Mouse (Mus musculus) cerebellum, adult 8-10 months (tissue): Measurements from ENCODE around the gene Npas3.

Experiments
- DNase-seq: peaks from one replicate; pipeline ENCODE4 v3.0.0; 2022

Gene Npas3

GRCm38 (mm10) chr12:53882863-53883262 lies 634.4 kb downstream of the Npas3 start:
- DNase-seq = no peak

- DNase-seq = no peak
Measured at GRCm38 (mm10) chr12:53888624-53889023, 640.1 kb downstream of the Npas3 start.

- DNase-seq = no peak
Measured at GRCm38 (mm10) chr12:53895909-53896308, 647.4 kb downstream of the Npas3 start.

GRCm38 (mm10) chr12:53908761-53909160 lies 660.3 kb downstream of the Npas3 start:
- DNase-seq = no peak

GRCm38 (mm10) chr12:53910192-53910591 lies 661.7 kb downstream of the Npas3 start:
- DNase-seq = no peak

- no peak for DNase-seq
Measured at GRCm38 (mm10) chr12:53922153-53922552, 673.7 kb downstream of the Npas3 start.

GRCm38 (mm10) chr12:53948826-53949225 lies 700.3 kb downstream of the Npas3 start:
- DNase-seq = no peak

- no peak for DNase-seq
Measured at GRCm38 (mm10) chr12:53962004-53962403, 713.5 kb downstream of the Npas3 start.

GRCm38 (mm10) chr12:53963534-53963933 lies 715.1 kb downstream of the Npas3 start:
- DNase-seq = no peak

GRCm38 (mm10) chr12:53969378-53970174 lies 721.1 kb downstream of the Npas3 start:
- no peak for DNase-seq

GRCm38 (mm10) chr12:53970721-53971120 lies 722.2 kb downstream of the Npas3 start:
- no peak for DNase-seq

GRCm38 (mm10) chr12:53973414-53973813 lies 724.9 kb downstream of the Npas3 start:
- DNase-seq = no peak

GRCm38 (mm10) chr12:53981575-53982507 lies 733.4 kb downstream of the Npas3 start:
- peak; percentile 12 for DNase-seq

GRCm38 (mm10) chr12:53983946-53984345 lies 735.5 kb downstream of the Npas3 start:
- DNase-seq = no peak

GRCm38 (mm10) chr12:53985851-53986842 lies 737.7 kb downstream of the Npas3 start:
- DNase-seq = no peak

GRCm38 (mm10) chr12:53992411-53992810 lies 743.9 kb downstream of the Npas3 start:
- DNase-seq = no peak

- DNase-seq = no peak
Measured at GRCm38 (mm10) chr12:53995710-53996109, 747.2 kb downstream of the Npas3 start.

GRCm38 (mm10) chr12:53997141-53997540 lies 748.7 kb downstream of the Npas3 start:
- DNase-seq = no peak

- DNase-seq = no peak
Measured at GRCm38 (mm10) chr12:53999647-54000637, 751.5 kb downstream of the Npas3 start.

GRCm38 (mm10) chr12:54002496-54002895 lies 754.0 kb downstream of the Npas3 start:
- no peak for DNase-seq

- DNase-seq = no peak
Measured at GRCm38 (mm10) chr12:54004606-54005005, 756.1 kb downstream of the Npas3 start.
